Mouse (Mus musculus): ENCODE results near the gene Mrm3.
A peak's percentile ranks its signal among the peaks of the same experiment; 100 is the strongest.

The Mrm3 gene

DNA sequence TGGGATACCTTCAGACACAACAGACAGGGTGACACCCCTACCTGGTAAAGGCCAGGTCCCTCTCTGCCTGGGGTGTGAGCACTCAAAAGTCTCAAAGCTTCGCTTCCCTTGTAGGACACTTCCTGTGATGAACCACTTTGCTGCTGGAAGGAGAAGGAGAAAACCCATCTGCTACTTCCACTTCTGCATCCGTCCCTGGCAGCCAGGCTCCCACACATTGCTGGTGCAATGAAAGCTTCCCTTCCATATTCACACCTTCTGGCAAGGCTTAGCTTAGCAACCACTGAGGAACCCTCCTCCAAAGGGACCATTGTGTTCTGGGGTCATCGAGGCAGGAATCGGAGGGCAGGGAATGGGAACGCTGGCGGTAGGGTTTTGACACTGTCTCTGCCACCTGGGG is 45.1 kb downstream of the Mrm3 start:
- no peak for DNase-seq (ENCODE audit: low spot score in 2 of 2)

DNA sequence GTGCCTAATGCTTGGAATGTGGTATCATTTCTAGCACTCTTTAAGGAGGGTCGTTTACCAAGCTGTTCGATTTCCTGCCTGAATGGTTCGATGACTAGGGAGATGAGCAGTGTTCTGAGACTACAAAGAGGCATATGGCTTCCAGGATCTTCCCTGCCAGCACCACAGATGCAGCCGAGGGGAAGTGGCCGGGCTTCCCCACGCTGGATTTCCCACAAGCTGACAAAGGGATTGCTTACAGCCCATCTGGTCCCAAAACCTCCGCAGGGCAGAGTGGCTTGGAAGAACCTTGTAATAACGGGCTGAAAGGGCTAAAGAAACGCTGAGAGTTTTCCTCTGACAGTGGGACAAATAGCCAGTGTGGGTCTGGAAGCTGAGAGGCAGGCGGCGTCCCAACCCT is 46.9 kb downstream of the Mrm3 start:
- no peak for DNase-seq (ENCODE audit: low spot score in 2 of 2)

DNA sequence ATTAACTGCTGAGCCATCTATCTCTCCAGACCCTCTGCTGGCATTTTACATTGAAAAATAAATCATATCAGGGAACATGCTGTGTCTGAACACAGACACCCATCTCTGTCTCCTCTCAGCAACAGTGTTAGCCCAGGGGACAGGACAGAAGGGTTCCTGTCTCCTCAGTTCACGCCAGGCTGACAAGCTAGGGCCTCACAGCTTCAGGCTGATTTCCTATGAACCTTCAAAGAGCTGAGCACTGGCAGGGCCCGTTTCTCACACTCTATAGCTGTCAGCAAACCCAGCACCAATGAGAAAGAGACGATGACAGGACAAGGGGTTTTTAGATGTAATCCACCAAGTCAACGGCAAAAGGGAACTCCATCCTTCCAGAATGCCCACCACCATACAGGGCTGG is 48.4 kb downstream of the Mrm3 start:
- no peak for DNase-seq (ENCODE audit: low spot score in 2 of 2)

GRCm38 (mm10) chr11:76292398-76292797 is 48.9 kb downstream of the Mrm3 start:
- DNase-seq (ENCODE audit: low spot score in 2 of 2), result peak; percentile 63 to 71

DNA sequence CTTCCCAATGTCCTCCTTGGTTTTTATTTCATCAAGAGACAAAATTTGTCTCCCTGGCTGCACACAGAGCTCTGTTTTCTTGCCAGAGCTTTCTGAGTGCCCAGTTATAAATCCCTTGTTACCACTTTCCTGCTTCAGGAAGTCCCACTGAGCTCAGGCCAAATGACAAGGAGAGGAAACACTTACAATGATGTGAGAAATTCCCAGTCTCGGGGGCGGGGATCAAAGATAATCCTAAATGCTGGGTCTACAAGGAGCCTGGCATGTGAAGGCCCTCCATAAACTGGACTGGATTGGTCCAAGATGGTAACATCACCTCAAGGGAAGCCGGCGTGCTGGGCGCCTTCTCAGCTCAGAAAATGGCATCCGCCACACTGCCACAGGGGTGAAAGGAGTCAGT is 49.3 kb downstream of the Mrm3 start:
- DNase-seq (ENCODE audit: low spot score in 2 of 2), result no peak

- DNase-seq (ENCODE audit: low spot score in 2 of 2), result no peak
These were observed 50.6 kb downstream of the Mrm3 start for GRCm38 (mm10) chr11:76294078-76294477.

GRCm38 (mm10) chr11:76294836-76295235 is 51.3 kb downstream of the Mrm3 start:
- DNase-seq (ENCODE audit: low spot score in 2 of 2), result no peak

DNA sequence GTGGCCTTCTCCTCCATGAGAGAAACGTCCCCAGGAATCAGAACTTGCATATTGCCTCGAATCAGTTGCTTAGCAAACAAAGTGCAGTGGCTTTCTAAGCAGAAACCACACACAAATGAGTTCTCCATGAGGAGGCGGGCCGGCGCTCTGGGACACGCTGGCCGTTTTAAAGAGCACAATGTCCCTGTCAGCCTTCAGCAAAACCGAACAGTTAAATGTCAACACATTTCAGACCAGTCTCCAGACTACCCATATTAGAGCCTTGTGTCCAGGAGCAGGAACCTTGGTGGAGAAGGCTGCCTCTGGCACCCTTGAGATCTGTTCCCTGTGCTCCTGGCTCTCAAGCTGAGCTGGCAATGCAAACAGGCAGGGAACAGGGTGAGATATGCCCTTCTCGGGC is 53.7 kb downstream of the Mrm3 start:
- DNase-seq (ENCODE audit: low spot score in 2 of 2), result no peak

DNA sequence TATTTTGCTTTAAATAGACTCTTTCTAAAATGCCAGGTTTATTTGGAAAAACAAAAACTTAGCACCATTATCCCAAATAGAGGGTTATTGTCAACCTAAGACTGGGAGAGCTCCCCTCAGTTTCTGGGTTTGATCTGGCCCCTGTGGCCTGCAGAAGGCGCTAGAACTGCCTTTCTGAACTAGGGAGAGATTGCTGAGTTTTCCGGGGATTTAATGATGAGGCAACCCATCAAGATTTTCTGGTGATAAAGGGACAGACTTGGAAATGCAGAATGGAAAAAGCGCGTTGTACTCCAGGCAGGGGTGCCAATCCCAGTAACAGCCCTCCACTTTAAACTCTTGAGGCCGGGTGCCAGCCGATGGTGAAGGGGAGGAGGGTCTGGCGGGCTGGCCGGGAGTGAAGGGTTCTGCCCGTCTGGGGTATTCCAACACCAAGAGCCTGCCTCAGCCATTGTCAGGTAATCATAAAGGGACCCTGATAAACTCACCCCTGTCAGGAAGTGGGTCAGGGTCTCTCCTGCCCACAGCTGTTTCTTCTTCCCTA is 55.0 kb downstream of the Mrm3 start:
- DNase-seq (ENCODE audit: low spot score in 2 of 2), result no peak
